Mouse (Mus musculus) lung, embryonic 15.5 days (tissue): ENCODE results near the gene 2310034G01Rik. TPM values are rescaled to one million over a fixed set of nuclear protein-coding genes. Genes with fewer than 3 reads are reported as not detected.

Experiments
- ATAC-seq: fragments of 200-750 bp; cut with Nextera tagmentation; 2 replicates; pipeline ENCODE4 v1.8.0; 2017; ENCODE audit warnings: moderate number of reproducible peaks, borderline replicate concordance; ENCODE audit not compliant: low FRiP score, low TSS enrichment; ENCODE audit errors: extremely low read depth
- H3K27ac ChIP-seq: fragments of 300-500 bp; sonication (generic); 2 replicates; pipeline ENCODE4 v1.5.1; 2015; ENCODE audit warnings: moderate library complexity, mild to moderate bottlenecking, inconsistent platforms
- H3K27me3 ChIP-seq: fragments of 300-500 bp; sonication (generic); 2 replicates; pipeline ENCODE4 v1.6.1; 2015; ENCODE audit warnings: inconsistent platforms
- H3K36me3 ChIP-seq: fragments of 300-500 bp; sonication (generic); 2 replicates; pipeline ENCODE4 v1.6.1; 2015; ENCODE audit warnings: inconsistent platforms
- H3K4me1 ChIP-seq: fragments of 300-500 bp; sonication (generic); 2 replicates; pipeline ENCODE4 v1.6.1; 2015; ENCODE audit warnings: inconsistent platforms
- H3K4me2 ChIP-seq: fragments of 300-500 bp; sonication (generic); 2 replicates; pipeline ENCODE4 v1.6.1; 2015; ENCODE audit warnings: inconsistent platforms, mild to moderate bottlenecking, moderate library complexity
- H3K4me3 ChIP-seq: fragments of 300-500 bp; sonication (generic); 2 replicates; pipeline ENCODE4 v1.5.1; 2015; ENCODE audit warnings: mild to moderate bottlenecking, inconsistent platforms
- H3K9ac ChIP-seq: fragments of 300-500 bp; sonication (generic); 2 replicates; pipeline ENCODE4 v1.6.1; 2015; ENCODE audit warnings: inconsistent platforms
- H3K9me3 ChIP-seq: fragments of 300-500 bp; sonication (generic); 2 replicates; pipeline ENCODE4 v1.6.1; 2016; ENCODE audit warnings: inconsistent platforms
- WGBS: fragments of 180-500 bp; shearing (Covaris S2); methylation state at CpG from one replicate; pipeline ENCODE4 v1.1.7; 2015; 5-methylcytosine and 5-hydroxymethylcytosine counted together
- polyA plus RNA-seq: library from polyadenylated mRNA; unstranded; fragments of >200 nt; fragmentation: Nextera tagmentation; extraction: Ambion mirVana; gene quantifications from 2 replicates; pipeline ENCODE4 v1.2.1, GENCODE M21; 2015

The 2310034G01Rik gene
- polyA plus RNA-seq, 1 experiment from 2014 or later, result 2.0 TPM

GRCm38 (mm10) chr19:46309651-46310305, 40.3 kb downstream of the 2310034G01Rik start:
- no peak overlapping the region for H3K4me3 ChIP-seq
- peaks cover 12% of the 10 kb centered on the region; the same call in 1 of the 2 replicates for H3K36me3 ChIP-seq
- peaks cover 22% of the 10 kb centered on the region for H3K4me1 ChIP-seq
- H3K9me3 ChIP-seq, result no peaks in the 10 kb centered on the region
- no peak overlapping the region for H3K27ac ChIP-seq
- no peak for ATAC-seq
- H3K4me2 ChIP-seq, result no peak overlapping the region
- no peak overlapping the region for H3K9ac ChIP-seq
- peaks cover 25% of the 10 kb centered on the region for H3K27me3 ChIP-seq
- WGBS, result 76% methylated on average over 21 of the region's 21 CpGs

- peak overlapping the region; percentile 89 for H3K4me2 ChIP-seq
- H3K9ac ChIP-seq, result peak overlapping the region; percentile 41
- no peak; the same call in 1 of the 2 replicates for ATAC-seq
- WGBS, result 1% methylated on average over 47 of the region's 47 CpGs
- H3K4me3 ChIP-seq, result peak overlapping the region; percentile 40
- no peaks in the 10 kb centered on the region for H3K9me3 ChIP-seq
- peaks cover 16% of the 10 kb centered on the region for H3K27me3 ChIP-seq
- H3K4me1 ChIP-seq, result peaks cover 19% of the 10 kb centered on the region
- H3K27ac ChIP-seq, result no peak overlapping the region
- H3K36me3 ChIP-seq, result peaks cover 12% of the 10 kb centered on the region; the same call in 1 of the 2 replicates
Measured at GRCm38 (mm10) chr19:46308706-46309435, 41.2 kb downstream of the 2310034G01Rik start.

- peak overlapping the region; percentile 89 for H3K4me2 ChIP-seq
- no peak overlapping the region for H3K27ac ChIP-seq
- H3K9ac ChIP-seq, result 0 out of 2 replicates have a peak overlapping the region, but pooled peaks have one; percentile 41
- H3K36me3 ChIP-seq, result peaks cover 12% of the 10 kb centered on the region; the same call in 1 of the 2 replicates
- ATAC-seq, result no peak
- H3K9me3 ChIP-seq, result no peaks in the 10 kb centered on the region
- H3K4me1 ChIP-seq, result peaks cover 24% of the 10 kb centered on the region
- no peak overlapping the region for H3K4me3 ChIP-seq
- WGBS, result 65% methylated on average over 16 of the region's 16 CpGs
- H3K27me3 ChIP-seq, result peaks cover 10% of the 10 kb centered on the region; the same call in 1 of the 2 replicates
Measured at GRCm38 (mm10) chr19:46308303-46308702, 41.8 kb downstream of the 2310034G01Rik start.

- Histone ChIP-seq H3K4me2 (no peak overlapping the region), H3K27me3 (peaks cover 9% of the 10 kb centered on the region; the same call in 1 of the 2 replicates), H3K27ac (no peak overlapping the region), H3K4me3 (no peak overlapping the region), H3K4me1 (peaks cover 24% of the 10 kb centered on the region), H3K9ac (no peak overlapping the region), H3K36me3 (peaks cover 12% of the 10 kb centered on the region; the same call in 1 of the 2 replicates), H3K9me3 (no peaks in the 10 kb centered on the region)
- WGBS, result 72% methylated on average over 16 of the region's 16 CpGs
- ATAC-seq, result no peak
Measured at GRCm38 (mm10) chr19:46307781-46308180, 42.3 kb downstream of the 2310034G01Rik start.

- Histone ChIP-seq H3K4me1 (peaks cover 24% of the 10 kb centered on the region), H3K27me3 (peaks cover 9% of the 10 kb centered on the region; the same call in 1 of the 2 replicates), H3K4me3 (no peak overlapping the region), H3K4me2 (no peak overlapping the region; the same call in 1 of the 2 replicates), H3K9ac (no peak overlapping the region), H3K36me3 (peaks cover 8% of the 10 kb centered on the region; the same call in 1 of the 2 replicates), H3K27ac (no peak overlapping the region), H3K9me3 (no peaks in the 10 kb centered on the region)
- no peak for ATAC-seq
- WGBS, result 89% methylated on average over 9 of the region's 9 CpGs
Measured at GRCm38 (mm10) chr19:46306751-46307289, 43.3 kb downstream of the 2310034G01Rik start.

GRCm38 (mm10) chr19:46306268-46306610, 43.9 kb downstream of the 2310034G01Rik start:
- H3K4me1 ChIP-seq, result peaks cover 24% of the 10 kb centered on the region
- H3K9ac ChIP-seq, result peak overlapping the region; percentile 56
- H3K36me3 ChIP-seq, result peaks cover 3% of the 10 kb centered on the region; the same call in 1 of the 2 replicates
- 55% methylated on average over 5 of the region's 5 CpGs for WGBS
- no peaks in the 10 kb centered on the region for H3K9me3 ChIP-seq
- H3K4me3 ChIP-seq, result peak overlapping the region; percentile 70
- H3K27me3 ChIP-seq, result peaks cover 9% of the 10 kb centered on the region; the same call in 1 of the 2 replicates
- no peak overlapping the region for H3K27ac ChIP-seq
- ATAC-seq, result no peak
- H3K4me2 ChIP-seq, result peak overlapping the region; percentile 98

- Histone ChIP-seq H3K9ac (peak overlapping the region; percentile 56), H3K4me2 (peak overlapping the region; percentile 98), H3K4me1 (peaks cover 24% of the 10 kb centered on the region), H3K36me3 (no peaks in the 10 kb centered on the region), H3K9me3 (no peaks in the 10 kb centered on the region), H3K27me3 (peaks cover 9% of the 10 kb centered on the region; the same call in 1 of the 2 replicates), H3K4me3 (peak overlapping the region; percentile 70), H3K27ac (peak overlapping the region; percentile 96)
- ATAC-seq, result peak; percentile 56
- WGBS, result under 1% methylated on average over 43 of the region's 43 CpGs
Measured at GRCm38 (mm10) chr19:46305432-46306267, 44.5 kb downstream of the 2310034G01Rik start.

- Histone ChIP-seq H3K4me1 (peaks cover 24% of the 10 kb centered on the region), H3K4me3 (peak overlapping the region; percentile 70), H3K9ac (peak overlapping the region; percentile 56), H3K36me3 (no peaks in the 10 kb centered on the region), H3K4me2 (peak overlapping the region; percentile 98), H3K9me3 (no peaks in the 10 kb centered on the region), H3K27me3 (peaks cover 9% of the 10 kb centered on the region; the same call in 1 of the 2 replicates), H3K27ac (peak overlapping the region; percentile 96)
- peak; percentile 22 for ATAC-seq
- WGBS, result 0% methylated on average over 34 of the region's 34 CpGs
Measured at GRCm38 (mm10) chr19:46304908-46305333, 45.2 kb downstream of the 2310034G01Rik start.

- Histone ChIP-seq H3K27ac (peak within 1 kb of the TSS; percentile 96), H3K27me3 (peaks cover 9% of the 10 kb centered on the region; the same call in 1 of the 2 replicates), H3K4me1 (peaks cover 24% of the 10 kb centered on the region), H3K4me3 (peak within 1 kb of the TSS; percentile 70), H3K9me3 (no peaks in the 10 kb centered on the region), H3K4me2 (peak within 1 kb of the TSS; percentile 98), H3K9ac (peak within 1 kb of the TSS; percentile 56), H3K36me3 (no peaks in the 10 kb centered on the region)
- ATAC-seq, result peak; percentile 93
- under 1% methylated on average over 39 of the region's 39 CpGs for WGBS
Measured at GRCm38 (mm10) chr19:46304216-46304841, 45.8 kb downstream of the 2310034G01Rik start, which contains the start of gene Nfkb2. Nfkb2 (plus strand) TSS chr19:46304320.

- H3K27me3 ChIP-seq, result peaks cover 9% of the 10 kb centered on the region; the same call in 1 of the 2 replicates
- peak overlapping the region; percentile 56 for H3K9ac ChIP-seq
- peak overlapping the region; percentile 96 for H3K27ac ChIP-seq
- peak overlapping the region; percentile 70 for H3K4me3 ChIP-seq
- peak overlapping the region; percentile 98 for H3K4me2 ChIP-seq
- no peak for ATAC-seq
- no peaks in the 10 kb centered on the region for H3K36me3 ChIP-seq
- H3K4me1 ChIP-seq, result peaks cover 20% of the 10 kb centered on the region
- no peaks in the 10 kb centered on the region for H3K9me3 ChIP-seq
- WGBS, result 51% methylated on average over 18 of the region's 18 CpGs
Measured at GRCm38 (mm10) chr19:46303251-46304215, 46.6 kb downstream of the 2310034G01Rik start.
